Mouse (Mus musculus) ES-Bruce4 (cell line): ENCODE results near the gene Fbn1. TPM values are rescaled to one million over a fixed set of nuclear protein-coding genes. Genes with fewer than 3 reads are reported as not detected.

Experiments
- H3K27ac ChIP-seq: 2 replicates; pipeline ENCODE4 v1.5.1; 2012; ENCODE audit warnings: low read length, inconsistent platforms; ENCODE audit not compliant: insufficient read depth
- H3K27me3 ChIP-seq: 2 replicates; pipeline ENCODE4 v1.6.1; 2012; ENCODE audit warnings: mild to moderate bottlenecking, low read length, inconsistent platforms; ENCODE audit not compliant: control insufficient read depth, poor library complexity, insufficient read depth, severe bottlenecking
- H3K36me3 ChIP-seq: 2 replicates; pipeline ENCODE4 v1.6.1; 2012; ENCODE audit warnings: inconsistent platforms, mild to moderate bottlenecking, low read length, moderate library complexity; ENCODE audit not compliant: control insufficient read depth, poor library complexity, insufficient read depth, severe bottlenecking
- H3K4me1 ChIP-seq: one replicate; pipeline ENCODE4 v1.8.1; 2011; ENCODE audit warnings: low read length; ENCODE audit not compliant: control insufficient read depth, insufficient read depth
- H3K4me3 ChIP-seq: 2 replicates; pipeline ENCODE4 v1.5.1; 2011; ENCODE audit warnings: low read depth, mild to moderate bottlenecking, low read length
- H3K9ac ChIP-seq: 2 replicates; pipeline ENCODE4 v1.6.1; 2012; ENCODE audit warnings: low read depth, mild to moderate bottlenecking, inconsistent platforms; ENCODE audit not compliant: poor library complexity, severe bottlenecking
- H3K9me3 ChIP-seq: replicated peaks from 2 replicates; pipeline ENCODE4 v1.6.1; 2012; ENCODE audit warnings: mild to moderate bottlenecking, low read length, inconsistent platforms; ENCODE audit not compliant: control insufficient read depth, poor library complexity, insufficient read depth, severe bottlenecking
- CTCF ChIP-seq: IDR thresholded peaks from one replicate; pipeline ENCODE4 v1.8.1; 2011; ENCODE audit warnings: low read depth, low read length
- EP300 ChIP-seq: IDR thresholded peaks from 2 replicates; pipeline ENCODE4 v1.6.1; 2011; ENCODE audit warnings: low read depth, low read length; ENCODE audit not compliant: insufficient read depth
- POLR2A ChIP-seq: IDR thresholded peaks from one replicate; pipeline ENCODE4 v1.8.1; 2011; ENCODE audit warnings: low read length; ENCODE audit not compliant: insufficient read depth
- polyA plus RNA-seq: library from polyadenylated mRNA; stranded (reverse); fragments of >200 nt; gene quantifications from 2 replicates; pipeline ENCODE4 v1.2.4, GENCODE M21; 2011; ENCODE audit warnings: low read depth; ENCODE audit not compliant: missing spikeins, insufficient read depth, insufficient read length

Fbn1 gene
- 2.0 and 2.4 TPM in 2 replicates for polyA plus RNA-seq

DNA sequence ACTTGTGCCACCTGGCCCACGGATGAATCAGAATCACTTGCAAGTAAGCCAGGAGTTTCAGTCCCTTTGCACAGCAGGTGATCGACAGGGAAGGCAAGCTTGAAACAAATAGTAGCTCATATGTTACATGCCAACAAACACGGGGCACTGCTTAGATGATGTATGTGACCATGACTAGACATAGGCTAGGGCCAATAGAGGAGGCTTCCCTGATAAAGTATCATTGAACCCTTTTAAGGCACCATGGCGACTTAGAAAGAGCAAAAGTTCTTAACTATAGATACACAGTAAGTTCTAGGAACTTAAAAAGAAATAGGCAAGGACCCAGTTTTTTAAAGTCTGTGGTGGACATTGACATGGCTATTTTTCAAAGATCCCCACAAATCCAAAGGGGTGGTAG is at the start of gene Fbn1:
Fbn1 (minus strand) TSS at position 101 of the 400 bp plus-strand sequence.
- TF ChIP-seq POLR2A (no peak), CTCF (no peak), EP300 (no peak)
- Histone ChIP-seq H3K27ac (no peak within 1 kb of the TSS), H3K9ac (no peak within 1 kb of the TSS), H3K4me3 (no peak within 1 kb of the TSS; the same call in 1 of the 2 replicates), H3K27me3 (peaks cover 15% of the 10 kb centered on the region), H3K36me3 (no peaks in the 10 kb centered on the region), H3K9me3 (no peaks in the 10 kb centered on the region), H3K4me1 (no peaks in the 10 kb centered on the region)

DNA sequence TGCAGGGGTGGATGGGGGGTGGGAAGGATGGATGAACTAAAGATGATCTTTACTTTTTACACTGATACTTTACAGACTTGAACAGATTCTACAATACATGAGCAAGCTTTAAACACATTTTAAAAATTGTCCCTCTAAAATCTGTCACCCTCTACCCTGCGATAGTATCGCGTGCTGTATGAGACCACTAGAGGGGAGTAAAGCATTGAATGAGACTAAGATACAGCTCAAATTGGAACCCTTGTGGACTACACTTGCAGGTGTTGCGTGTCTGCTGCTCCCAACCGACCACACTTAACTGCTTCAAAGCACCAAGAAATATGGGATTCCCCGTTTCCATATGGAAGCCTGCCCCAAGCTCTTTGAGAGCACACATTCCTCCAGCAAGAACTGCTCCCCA is 48.0 kb upstream of the Fbn1 start:
- TF ChIP-seq EP300, result no peak
- no peak for TF ChIP-seq POLR2A
- TF ChIP-seq CTCF, result no peak
- H3K9me3 ChIP-seq, result no peaks in the 10 kb centered on the region
- no peaks in the 10 kb centered on the region for H3K36me3 ChIP-seq
- H3K4me3 ChIP-seq, result no peak overlapping the region
- no peaks in the 10 kb centered on the region for H3K27me3 ChIP-seq
- no peak overlapping the region for H3K27ac ChIP-seq
- H3K4me1 ChIP-seq, result no peaks in the 10 kb centered on the region
- no peak overlapping the region for H3K9ac ChIP-seq

DNA sequence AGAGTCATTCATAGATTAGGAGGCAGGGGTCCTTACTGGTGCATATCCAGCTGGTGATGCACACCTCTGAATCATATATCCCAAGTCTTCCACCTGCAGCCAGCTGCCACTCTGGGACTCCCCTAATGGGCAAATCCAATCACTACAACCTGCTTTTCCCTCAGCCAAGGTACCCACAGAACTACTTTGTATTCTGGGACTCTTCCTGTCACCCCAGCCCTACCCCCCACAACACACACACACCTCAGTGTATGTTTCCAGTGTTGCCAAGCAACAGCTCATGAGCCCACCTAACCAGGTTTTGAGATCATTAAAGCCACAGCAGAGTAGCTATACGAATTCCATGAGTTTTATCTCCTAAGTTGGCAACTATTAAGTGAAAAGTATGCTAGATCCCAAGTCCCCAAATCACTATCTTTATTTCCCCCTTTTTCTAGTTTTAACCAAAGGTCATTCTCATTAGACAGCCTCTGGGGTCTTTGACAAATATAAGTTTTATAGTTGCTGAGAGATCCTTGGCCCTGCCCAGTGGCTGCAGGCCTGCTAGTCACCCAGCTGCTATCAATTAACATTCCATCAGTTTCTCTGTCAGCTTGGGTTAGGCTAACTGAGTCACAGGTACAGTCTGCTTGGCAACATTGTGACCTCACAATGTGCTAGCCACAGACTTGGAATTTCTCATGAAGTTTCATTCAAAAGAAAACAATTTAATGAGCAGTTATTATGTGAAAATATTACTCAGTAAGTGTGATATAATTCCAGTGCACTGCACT is 41.2 kb upstream of the Fbn1 start:
- Histone ChIP-seq H3K27ac (no peak overlapping the region), H3K9me3 (no peaks in the 10 kb centered on the region), H3K4me1 (no peaks in the 10 kb centered on the region), H3K4me3 (no peak overlapping the region), H3K36me3 (no peaks in the 10 kb centered on the region), H3K9ac (no peak overlapping the region), H3K27me3 (no peaks in the 10 kb centered on the region)
- TF ChIP-seq EP300, result no peak
- TF ChIP-seq POLR2A, result no peak
- TF ChIP-seq CTCF, result no peak

DNA sequence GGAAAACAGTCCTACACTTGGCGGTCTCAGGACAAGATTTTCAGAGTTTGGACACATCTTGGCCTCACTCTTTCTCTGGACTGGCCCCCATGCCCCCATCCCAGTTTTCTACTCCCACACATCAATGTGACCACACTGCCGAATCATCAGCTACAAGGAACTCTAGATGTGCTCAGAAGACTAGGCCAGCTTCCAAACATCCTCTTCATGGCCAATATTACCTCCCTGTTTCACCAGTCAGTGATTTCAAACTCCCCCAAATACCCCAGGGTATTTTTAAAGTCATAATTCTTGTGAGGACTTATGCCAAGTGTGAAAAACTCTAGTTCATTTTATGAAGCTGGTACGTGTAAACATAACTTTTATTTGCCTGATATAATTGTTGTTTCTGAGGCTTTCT is 37.2 kb upstream of the Fbn1 start:
- H3K4me3 ChIP-seq, result no peak overlapping the region
- TF ChIP-seq EP300 (no peak), POLR2A (no peak), CTCF (no peak)
- H3K9me3 ChIP-seq, result no peaks in the 10 kb centered on the region
- no peak overlapping the region for H3K27ac ChIP-seq
- H3K9ac ChIP-seq, result no peak overlapping the region
- H3K36me3 ChIP-seq, result no peaks in the 10 kb centered on the region
- H3K4me1 ChIP-seq, result no peaks in the 10 kb centered on the region
- no peaks in the 10 kb centered on the region for H3K27me3 ChIP-seq

DNA sequence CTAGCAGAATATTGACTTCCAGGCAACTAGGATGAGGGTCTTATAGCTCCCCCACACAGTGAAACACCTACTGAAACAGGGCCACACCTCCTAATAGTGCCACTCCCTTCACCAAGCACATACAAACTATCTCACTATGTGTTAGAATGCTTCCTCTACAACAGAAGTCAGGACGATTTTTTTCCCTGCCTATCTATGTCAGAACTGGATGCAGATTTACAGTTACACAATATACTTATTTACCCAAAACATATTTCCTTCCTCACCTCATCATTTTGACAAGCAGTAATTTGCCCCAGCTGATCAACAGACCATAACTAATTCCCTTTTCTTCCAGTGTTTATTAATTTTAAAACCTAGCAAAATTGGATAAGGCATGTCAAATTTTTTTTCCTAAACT is 35.9 kb upstream of the Fbn1 start:
- Histone ChIP-seq H3K4me1 (no peaks in the 10 kb centered on the region), H3K9me3 (no peaks in the 10 kb centered on the region), H3K4me3 (no peak overlapping the region), H3K27ac (no peak overlapping the region), H3K27me3 (no peaks in the 10 kb centered on the region), H3K36me3 (no peaks in the 10 kb centered on the region), H3K9ac (no peak overlapping the region)
- TF ChIP-seq POLR2A (no peak), EP300 (no peak), CTCF (no peak)

DNA sequence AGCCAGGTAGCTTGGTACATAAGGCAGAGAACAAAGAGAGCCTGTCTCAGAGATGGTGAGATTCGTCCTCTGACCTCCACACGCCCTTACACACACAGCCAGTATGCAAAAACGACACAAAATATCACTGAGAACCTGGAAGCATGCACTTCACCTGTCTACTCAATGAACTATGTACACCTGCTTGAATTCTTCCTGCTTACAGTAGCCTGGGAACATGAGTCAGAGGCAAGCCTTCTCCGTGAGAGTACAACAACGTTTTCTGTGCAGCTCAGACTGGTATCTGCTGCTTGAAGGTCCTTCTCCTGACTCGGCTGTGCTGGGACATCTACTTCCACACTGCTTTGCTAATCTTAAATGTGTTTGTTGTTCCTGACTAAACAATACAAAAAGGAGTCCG is 33.7 kb upstream of the Fbn1 start:
- Histone ChIP-seq H3K4me3 (no peak overlapping the region), H3K27me3 (no peaks in the 10 kb centered on the region), H3K9me3 (no peaks in the 10 kb centered on the region), H3K27ac (no peak overlapping the region), H3K4me1 (no peaks in the 10 kb centered on the region), H3K9ac (no peak overlapping the region), H3K36me3 (no peaks in the 10 kb centered on the region)
- no peak for TF ChIP-seq POLR2A
- TF ChIP-seq CTCF, result no peak
- no peak for TF ChIP-seq EP300
